Mouse (Mus musculus): Measurements from ENCODE around the gene Aspdh. TPM values are rescaled to one million over a fixed set of nuclear protein-coding genes. Genes with fewer than 3 reads are reported as not detected.

Aspdh gene
- polyA plus RNA-seq, 1 experiment from 2014 or later: 0.99 TPM

GRCm38 (mm10) chr7:44469677-44470675, 4.8 kb downstream of the Aspdh start:
- H3K27me3 ChIP-seq (ENCODE audit: low read depth, poor library complexity, severe bottlenecking): peaks cover 12% of the 10 kb centered on the region
- H3K4me3 ChIP-seq: peak overlapping the region; percentile 64; the same call in 1 of the 2 replicates
- no peaks in the 10 kb centered on the region for H3K9me3 ChIP-seq (replicated peaks)
- H3K36me3 ChIP-seq: no peaks in the 10 kb centered on the region
- 88% methylated on average over 16 of the region's 16 CpGs for WGBS
- DNase-seq (ENCODE audit: low spot score): no peak
- H3K27ac ChIP-seq (replicated peaks): peak overlapping the region; percentile 88
- H3K4me1 ChIP-seq: peaks cover 81% of the 10 kb centered on the region

- Histone ChIP-seq H3K9me3 (replicated peaks) (no peaks in the 10 kb centered on the region), H3K27ac (replicated peaks) (0 out of 2 replicates have a peak overlapping the region, but pooled peaks have one; percentile 88), H3K4me3 (no peak overlapping the region), H3K36me3 (no peaks in the 10 kb centered on the region), H3K27me3 (ENCODE audit: low read depth, poor library complexity, severe bottlenecking) (peaks cover 22% of the 10 kb centered on the region), H3K4me1 (peaks cover 77% of the 10 kb centered on the region)
- 84% methylated on average over 16 of the region's 16 CpGs for WGBS
- DNase-seq (ENCODE audit: low spot score): no peak
Observed at GRCm38 (mm10) chr7:44470696-44471612, 5.8 kb downstream of the Aspdh start.

- H3K36me3 ChIP-seq: no peaks in the 10 kb centered on the region
- no peak for DNase-seq (ENCODE audit: low spot score)
- peaks cover 67% of the 10 kb centered on the region for H3K4me1 ChIP-seq
- H3K27me3 ChIP-seq (ENCODE audit: low read depth, poor library complexity, severe bottlenecking): peaks cover 32% of the 10 kb centered on the region
- H3K9me3 ChIP-seq (replicated peaks): no peaks in the 10 kb centered on the region
- 58% methylated on average over 6 of the region's 6 CpGs for WGBS
- H3K4me3 ChIP-seq: no peak overlapping the region
- 0 out of 2 replicates have a peak overlapping the region, but pooled peaks have one; percentile 1 for H3K27ac ChIP-seq (replicated peaks)
Observed at GRCm38 (mm10) chr7:44471880-44472557, 6.8 kb downstream of the Aspdh start.

- WGBS: 32% methylated on average over 1 of the region's 1 CpGs
- DNase-seq (ENCODE audit: low spot score): peak; percentile 12
- Histone ChIP-seq H3K9me3 (replicated peaks) (no peaks in the 10 kb centered on the region), H3K27ac (replicated peaks) (0 out of 2 replicates have a peak overlapping the region, but pooled peaks have one; percentile 35), H3K4me3 (no peak overlapping the region), H3K36me3 (no peaks in the 10 kb centered on the region), H3K27me3 (ENCODE audit: low read depth, poor library complexity, severe bottlenecking) (peaks cover 37% of the 10 kb centered on the region), H3K4me1 (peaks cover 61% of the 10 kb centered on the region)
Observed at GRCm38 (mm10) chr7:44472558-44472885, 7.3 kb downstream of the Aspdh start.

GRCm38 (mm10) chr7:44472961-44473646, 7.9 kb downstream of the Aspdh start:
- Histone ChIP-seq H3K4me1 (peaks cover 60% of the 10 kb centered on the region), H3K27me3 (ENCODE audit: low read depth, poor library complexity, severe bottlenecking) (peaks cover 43% of the 10 kb centered on the region), H3K27ac (replicated peaks) (peak overlapping the region; percentile 53), H3K4me3 (no peak overlapping the region), H3K36me3 (no peaks in the 10 kb centered on the region), H3K9me3 (replicated peaks) (no peaks in the 10 kb centered on the region)
- WGBS: 71% methylated on average over 9 of the region's 9 CpGs
- peak; percentile 12 for DNase-seq (ENCODE audit: low spot score)

GRCm38 (mm10) chr7:44474419-44474818, 9.2 kb downstream of the Aspdh start:
- 19% methylated on average over 4 of the region's 4 CpGs for WGBS
- peaks cover 47% of the 10 kb centered on the region for H3K4me1 ChIP-seq
- peaks cover 56% of the 10 kb centered on the region for H3K27me3 ChIP-seq (ENCODE audit: low read depth, poor library complexity, severe bottlenecking)
- no peaks in the 10 kb centered on the region for H3K36me3 ChIP-seq
- H3K9me3 ChIP-seq (replicated peaks): no peaks in the 10 kb centered on the region
- peak overlapping the region; percentile 72 for H3K27ac ChIP-seq (replicated peaks)
- DNase-seq (ENCODE audit: low spot score): no peak
- no peak overlapping the region for H3K4me3 ChIP-seq

GRCm38 (mm10) chr7:44475046-44475614, 9.9 kb downstream of the Aspdh start:
- WGBS: 43% methylated on average over 5 of the region's 5 CpGs
- Histone ChIP-seq H3K9me3 (replicated peaks) (no peaks in the 10 kb centered on the region), H3K36me3 (no peaks in the 10 kb centered on the region), H3K27me3 (ENCODE audit: low read depth, poor library complexity, severe bottlenecking) (peaks cover 63% of the 10 kb centered on the region), H3K4me1 (peaks cover 43% of the 10 kb centered on the region), H3K27ac (replicated peaks) (peak overlapping the region; percentile 72; the same call in 1 of the 2 replicates), H3K4me3 (no peak overlapping the region)
- DNase-seq (ENCODE audit: low spot score): no peak

- no peak for DNase-seq (ENCODE audit: low spot score)
- H3K36me3 ChIP-seq: 0 out of 2 replicates have a peak, but pooled peaks cover 2% of the 10 kb centered on the region
- 73% methylated on average over 3 of the region's 3 CpGs for WGBS
- peaks cover 49% of the 10 kb centered on the region for H3K27me3 ChIP-seq (ENCODE audit: low read depth, poor library complexity, severe bottlenecking)
- 0 out of 2 replicates have a peak, but pooled peaks cover 4% of the 10 kb centered on the region for H3K4me1 ChIP-seq
- H3K27ac ChIP-seq (replicated peaks): 0 out of 2 replicates have a peak overlapping the region, but pooled peaks have one; percentile 14
- H3K4me3 ChIP-seq: no peak overlapping the region
- H3K9me3 ChIP-seq (replicated peaks): no peaks in the 10 kb centered on the region
Observed at GRCm38 (mm10) chr7:44482836-44483435, 17.7 kb downstream of the Aspdh start.

GRCm38 (mm10) chr7:44484109-44484508, 18.9 kb downstream of the Aspdh start:
- Histone ChIP-seq H3K27ac (replicated peaks) (no peak overlapping the region), H3K9me3 (replicated peaks) (no peaks in the 10 kb centered on the region), H3K4me1 (0 out of 2 replicates have a peak, but pooled peaks cover 4% of the 10 kb centered on the region), H3K4me3 (no peak overlapping the region), H3K36me3 (peaks cover 13% of the 10 kb centered on the region), H3K27me3 (ENCODE audit: low read depth, poor library complexity, severe bottlenecking) (peaks cover 37% of the 10 kb centered on the region)
- WGBS: 80% methylated on average over 1 of the region's 1 CpGs
- no peak for DNase-seq (ENCODE audit: low spot score)

- Histone ChIP-seq H3K4me1 (0 out of 2 replicates have a peak, but pooled peaks cover 4% of the 10 kb centered on the region), H3K27me3 (ENCODE audit: low read depth, poor library complexity, severe bottlenecking) (peaks cover 28% of the 10 kb centered on the region), H3K9me3 (replicated peaks) (no peaks in the 10 kb centered on the region), H3K27ac (replicated peaks) (no peak overlapping the region), H3K36me3 (peaks cover 21% of the 10 kb centered on the region), H3K4me3 (no peak overlapping the region)
- 39% methylated on average over 5 of the region's 5 CpGs for WGBS
- DNase-seq (ENCODE audit: low spot score): peak; percentile 84
Observed at GRCm38 (mm10) chr7:44484841-44485571, 19.8 kb downstream of the Aspdh start.
